Mouse (Mus musculus): ENCODE data around the gene Gng11.

Gng11 gene

GRCm38 (mm10) chr6:4003890-4004306 is at the start of gene Gng11:
Gng11 (plus strand) TSS chr6:4003904.
- DNase-seq, result peak; percentile 14 to 30

DNA sequence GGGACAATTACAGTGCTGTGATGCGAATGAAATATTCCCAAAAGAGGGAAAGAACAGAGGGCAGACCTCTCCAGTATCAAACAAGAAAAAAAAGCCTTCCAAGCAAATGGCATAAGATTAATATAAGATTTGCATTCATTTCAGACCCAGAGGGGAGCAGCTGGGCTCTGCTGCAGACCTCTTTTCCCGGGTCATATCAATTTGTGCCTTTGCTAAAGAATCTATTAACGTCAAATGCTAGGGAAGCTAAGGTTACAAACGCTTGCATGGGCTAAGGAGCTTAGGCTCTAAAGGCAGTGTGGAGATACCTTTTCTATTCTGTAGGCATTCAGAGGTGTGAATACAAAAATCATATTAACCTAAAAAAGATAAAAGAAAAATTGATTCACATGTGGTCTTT is 48.7 kb upstream of the Gng11 start:
- DNase-seq, result no peak

GRCm38 (mm10) chr6:3967676-3968626 is 35.8 kb upstream of the Gng11 start:
- DNase-seq, result no peak

- no peak for DNase-seq
Observed at GRCm38 (mm10) chr6:3973679-3974078, 30.0 kb upstream of the Gng11 start.

DNA sequence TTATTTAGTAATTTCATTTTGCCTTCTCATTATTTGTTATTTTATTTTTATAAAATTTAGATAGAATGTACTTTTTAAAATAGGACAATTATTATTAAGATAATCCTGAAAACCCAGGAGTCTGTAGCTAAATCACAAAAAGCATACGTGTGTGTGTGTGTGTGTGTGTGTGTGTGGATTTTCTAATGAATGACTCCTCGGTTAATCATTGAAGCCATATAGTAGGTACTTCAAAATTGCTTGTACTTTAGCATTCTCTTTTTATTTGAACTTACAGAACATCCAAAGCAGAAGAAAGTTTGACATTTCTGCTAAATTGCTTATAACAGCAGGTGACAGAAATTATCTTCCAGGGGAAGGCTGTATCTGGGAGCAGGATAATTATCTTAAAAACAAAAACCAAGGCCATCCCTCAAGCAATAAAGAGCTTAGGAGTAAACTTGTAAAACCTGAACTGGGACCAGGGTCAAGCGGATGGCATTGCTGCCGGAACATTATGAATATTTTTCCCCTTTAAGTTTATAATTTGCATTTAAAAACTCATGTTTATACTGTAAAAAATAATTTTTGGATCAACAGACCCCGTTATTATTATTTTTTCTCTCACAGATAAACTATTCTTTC is 20.9 kb upstream of the Gng11 start:
- no peak for DNase-seq

GRCm38 (mm10) chr6:3988750-3989149 is 15.0 kb upstream of the Gng11 start, which contains the start of gene Tfpi2:
Tfpi2 (minus strand) TSS chr6:3988919.
- DNase-seq, result no peak

GRCm38 (mm10) chr6:3993492-3993891 is 10.2 kb upstream of the Gng11 start, which contains the start of gene Gngt1:
Gngt1 (plus strand) TSS chr6:3993792.
- DNase-seq, result no peak

DNA sequence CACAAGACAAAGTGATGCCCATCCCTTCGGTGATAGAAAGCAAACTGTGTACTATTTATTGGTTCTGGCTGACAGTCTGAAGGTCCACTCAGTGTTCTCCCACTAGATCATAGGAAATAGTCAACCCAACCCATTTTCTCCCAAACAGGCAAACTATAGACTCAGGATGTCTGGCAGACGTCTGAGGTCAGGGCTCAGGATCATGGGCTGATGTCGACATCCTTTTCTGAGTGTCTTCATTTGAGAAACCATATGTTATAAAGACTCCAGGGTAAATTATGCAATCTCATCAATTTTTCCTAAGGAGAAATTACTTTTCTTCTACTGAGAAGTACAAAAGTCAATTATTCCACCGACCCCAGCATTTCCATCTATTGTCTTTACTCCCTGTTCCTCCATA is 5.6 kb upstream of the Gng11 start:
- DNase-seq, result no peak

GRCm38 (mm10) chr6:3999296-3999695 is 4.4 kb upstream of the Gng11 start:
- DNase-seq, result no peak

DNA sequence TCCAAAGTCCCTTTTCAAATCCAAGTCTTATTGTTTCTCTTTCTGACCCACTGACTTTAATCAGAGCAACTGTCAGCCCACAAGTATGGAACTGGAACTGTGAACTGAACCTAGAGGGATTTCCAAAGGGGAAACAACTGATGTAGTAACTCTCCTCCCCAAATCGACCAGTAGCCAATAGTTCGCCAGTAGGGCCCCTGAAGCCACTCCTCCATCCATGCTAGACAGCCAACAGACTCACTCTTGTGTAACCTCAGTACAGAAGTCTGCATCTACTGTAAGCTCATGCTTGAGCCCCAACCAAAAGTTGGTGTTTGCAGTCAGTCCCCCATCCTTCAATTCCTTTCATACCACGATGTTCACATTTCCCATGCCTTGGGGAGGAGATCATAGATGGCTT is 3.0 kb upstream of the Gng11 start:
- DNase-seq, result no peak

DNA sequence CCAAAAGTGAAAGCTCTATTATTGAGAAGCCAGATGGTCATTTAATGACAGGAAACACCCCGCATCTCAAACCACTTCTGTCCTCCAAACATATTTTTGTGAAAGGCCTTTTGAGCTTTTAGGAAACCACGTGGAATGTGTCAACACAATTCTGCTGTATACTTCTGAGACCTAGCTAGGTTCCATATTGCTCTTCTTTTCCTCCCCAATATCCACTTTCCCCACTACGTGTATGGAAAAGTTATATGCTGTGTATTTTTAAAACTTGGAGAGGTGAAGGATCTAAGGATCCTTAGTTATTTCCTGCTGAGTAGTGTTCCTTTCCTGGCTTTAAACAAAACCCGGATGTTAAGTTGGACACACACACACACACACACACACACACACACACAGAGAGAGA is 259 bp upstream of the Gng11 start:
- DNase-seq, result no peak

GRCm38 (mm10) chr6:4004808-4005207 is 1.1 kb downstream of the Gng11 start:
- DNase-seq, result no peak

- DNase-seq, result no peak
Observed at GRCm38 (mm10) chr6:4008501-4009040, 4.9 kb downstream of the Gng11 start.

DNA sequence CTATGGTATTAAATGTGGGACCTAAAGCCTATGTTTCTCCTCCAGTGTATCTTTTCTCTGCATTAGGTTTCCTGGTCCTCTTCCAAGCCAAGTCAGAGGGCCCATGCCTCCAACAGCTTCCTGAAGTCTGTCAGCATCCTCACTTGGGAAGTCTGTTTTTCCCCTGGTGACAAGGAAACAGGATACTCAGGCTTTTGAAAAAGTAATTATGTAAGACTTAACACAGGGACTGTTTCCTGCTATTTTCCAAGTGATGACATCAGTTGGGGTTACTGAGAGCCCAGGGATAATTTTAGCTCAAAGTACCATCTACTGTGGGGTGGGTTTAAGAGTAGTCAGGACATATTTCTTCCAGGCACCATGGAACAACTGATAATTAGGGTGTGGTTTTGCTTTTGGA is 5.8 kb downstream of the Gng11 start:
- no peak for DNase-seq

DNA sequence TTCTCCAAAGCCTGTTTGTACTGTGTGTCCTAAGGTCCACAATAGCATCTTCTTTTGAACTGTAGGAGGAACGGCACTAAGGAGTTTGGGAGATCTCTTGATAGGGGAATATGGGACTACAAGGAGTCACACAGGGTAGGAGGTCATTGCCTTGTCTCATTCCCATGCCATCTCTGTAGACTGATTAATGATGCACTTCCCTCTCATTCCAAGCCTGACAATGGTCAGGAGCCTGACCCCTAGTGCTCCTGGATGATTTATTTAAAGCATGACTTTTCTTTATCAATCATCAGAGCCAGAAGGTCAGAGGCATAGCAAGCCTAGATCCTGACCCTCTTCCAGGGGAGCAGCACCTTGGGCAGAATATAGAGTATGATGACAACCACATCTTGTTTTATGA is 18.9 kb downstream of the Gng11 start:
- DNase-seq, result no peak

DNA sequence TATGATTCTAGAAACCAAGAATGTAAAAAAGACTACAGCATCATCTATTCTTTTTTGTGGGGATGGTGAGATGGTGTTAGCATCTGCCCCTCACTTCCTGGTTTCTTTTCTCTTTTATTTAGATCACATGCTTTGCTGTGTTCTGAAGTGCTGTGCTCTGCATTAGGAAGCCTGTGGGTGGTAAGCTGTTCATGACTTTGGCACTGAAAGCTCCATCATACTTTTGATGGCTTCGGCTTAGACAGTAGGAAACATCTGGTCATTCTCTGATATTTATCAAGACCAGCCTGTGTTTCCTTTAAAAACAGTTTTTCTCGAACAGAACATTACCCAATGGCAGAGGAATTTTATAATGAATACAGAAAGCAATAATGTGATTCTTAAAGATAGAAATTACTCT is 22.7 kb downstream of the Gng11 start:
- no peak for DNase-seq

GRCm38 (mm10) chr6:4030956-4031355 is 27.3 kb downstream of the Gng11 start:
- DNase-seq, result no peak

DNA sequence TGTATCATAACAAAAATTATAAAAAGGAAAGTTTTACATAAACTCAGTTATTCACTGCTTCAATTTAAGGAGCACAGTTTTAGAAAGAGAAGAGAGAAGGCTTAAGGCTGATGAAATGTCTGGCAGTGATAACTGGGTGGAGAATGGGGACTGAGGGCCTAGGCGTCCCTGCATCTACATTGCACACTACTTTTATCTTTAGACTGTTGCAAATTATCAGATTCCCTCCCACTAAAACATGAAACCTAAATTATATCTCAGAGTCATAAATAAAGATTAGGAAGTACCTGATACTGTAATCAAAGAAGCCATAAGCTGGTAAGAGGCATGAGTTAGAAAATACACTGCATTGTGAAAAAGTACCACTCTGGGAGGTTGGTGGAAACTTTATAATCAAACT is 38.1 kb downstream of the Gng11 start:
- DNase-seq, result no peak

GRCm38 (mm10) chr6:4047200-4047599 is 43.5 kb downstream of the Gng11 start:
- DNase-seq, result no peak

DNA sequence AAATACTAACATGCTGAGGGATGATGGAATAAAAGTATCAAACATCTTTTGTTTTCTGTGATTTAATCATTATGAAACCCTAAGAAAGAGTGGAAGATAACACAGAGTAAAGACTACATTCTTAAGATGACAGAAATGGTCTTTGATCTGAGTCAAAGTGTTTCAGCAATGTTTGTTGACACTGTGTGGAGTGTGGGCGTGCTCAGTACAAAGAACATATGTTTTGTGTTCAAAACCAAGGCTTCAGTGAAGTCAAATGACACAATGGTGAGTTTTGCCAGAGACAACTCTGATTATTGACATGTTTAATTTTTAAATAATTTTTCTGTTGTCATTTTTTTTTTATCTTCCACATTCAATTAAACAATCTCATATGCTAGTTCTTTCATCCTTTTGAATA is 49.1 kb downstream of the Gng11 start:
- no peak for DNase-seq

DNA sequence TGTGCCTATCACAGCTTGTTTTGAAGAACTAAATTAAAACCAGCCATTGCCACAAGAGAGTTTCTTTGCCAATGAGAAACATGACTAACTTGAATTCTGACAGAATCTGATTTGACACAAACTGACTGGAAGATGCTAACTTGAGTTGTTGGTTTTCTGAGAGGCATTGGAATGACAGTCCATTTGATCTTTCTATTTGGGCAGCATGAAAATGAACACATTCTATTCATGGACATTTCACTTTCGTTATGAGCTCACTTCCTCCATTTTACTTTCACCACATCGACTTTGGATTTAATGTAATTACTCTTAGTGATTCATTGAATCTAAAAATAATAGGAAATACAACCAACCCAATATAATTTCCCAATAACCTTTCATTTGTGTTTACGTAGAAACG is 50.7 kb downstream of the Gng11 start:
- no peak for DNase-seq
